ENCODE assay signal across 17 mouse cellular contexts in genomic region chrX:13513864-13514263, GRCm38 (mm10). TPM values are rescaled to one million over a fixed set of nuclear protein-coding genes. Genes with fewer than 3 reads are reported as not detected.
DNase-seq lines count a peak whose midpoint lies in the region; ATAC-seq and TF ChIP-seq lines count a peak whose summit lies in the region.
"Had no signal": no experiment of that assay in that cellular context is flagged by ENCODE, and none has a peak within 500 bp of the region (broad histone marks: within the 10 kb centered on the region; RNA-seq: fewer than 3 reads in every experiment).

No protein-coding gene starts in this region.

- no peak overlapping the region for H3K4me3 ChIP-seq in left cerebral cortex, adult 2 months

- peak; percentile 69 for ATAC-seq in frontal cortex, adult (ENCODE audit: low TSS enrichment)
- ATAC-seq: activated CD4-positive, CD25-positive, alpha-beta regulatory T cell, adult 4 months; CD4-positive, CD25-positive, alpha-beta regulatory T cell, adult 4 months; Patski had no signal

- intact Hi-C loops in left cerebral cortex, adult 2 months (cut with DNase I) = loop anchor here (5.0 to 10.0 kb wide), 3 partner anchors 169 to 287 kb away; partner anchors contain the start of gene Ddx3x
- intact Hi-C loops in left cerebral cortex, postnatal 10 days (cut with DNase I) = no loop called here

- no peak for TF ChIP-seq CTCF in left cerebral cortex, adult 2 months (IDR thresholded peaks at IDR 0.05)

- H3K27ac ChIP-seq in left cerebral cortex, adult 2 months = peak overlapping the region; percentile 50

- no peak for DNase-seq in frontal cortex, postnatal 10 days (ENCODE audit: low spot score in 2 of 2)
- no peak for DNase-seq in left cerebral cortex, adult 2 months (ENCODE audit: extremely low spot score in 1 of 2, low spot score in 2 of 2)
- no peak for DNase-seq in left cerebral cortex, postnatal 10 days (ENCODE audit: extremely low spot score in 1 of 2, low spot score in 2 of 2)
- peak; percentile 28 for DNase-seq in right cerebral cortex, adult 18-20 months
- DNase-seq in right cerebral cortex, postnatal 4 days = no peak
- peak; percentile 54 for DNase-seq in brain, adult 2 months (ENCODE audit: low read depth, low spot score)
- no peak for DNase-seq in heart, adult 11 months
- DNase-seq: adrenal gland, adult 8-10 months; adrenal gland, postnatal 10 days; adrenal gland, postnatal 25 days; cerebellum, adult 11 months; cerebellum, adult 11-12 months; cerebellum, adult 18-20 months had no signal

RNA-seq across cellular contexts. Expression of gene Nyx, which starts 48.0 kb away (rescaled TPM):
- total RNA-seq in left cerebral cortex, adult 2 months (2021) = under 1 TPM; 0.23 to 0.66 TPM
- under 1 TPM; 0.41 to 0.60 TPM for total RNA-seq in left cerebral cortex, postnatal 10 days (2021)

Comparison
In these comparisons a context has a peak if more than half of its experiments do, and no peak if none do; other contexts are left out.
1. DNase-seq: peak in right cerebral cortex, adult 18-20 months (single experiment) and brain, adult 2 months (single experiment); none in frontal cortex, postnatal 10 days (0 of 2), left cerebral cortex, adult 2 months (0 of 2), left cerebral cortex, postnatal 10 days (0 of 2), right cerebral cortex, postnatal 4 days (single experiment) and heart, adult 11 months (single experiment).